Mouse (Mus musculus) kidney, embryonic 14.5 days (tissue): ENCODE measurements at regions not wholly inside any gene's neighbourhood (a gene's known extent, or its start where the extent isn't known, plus 50 kb on each side); places are given as distances from the start of the nearest gene placed in this dataset.
A peak's percentile ranks its signal among the peaks of the same experiment; 100 is the strongest.

Experiments used
- ATAC-seq: fragments of 200-750 bp; cut with Nextera tagmentation; 2 replicates; pipeline ENCODE4 v1.8.0; 2017; ENCODE audit warnings: moderate number of reproducible peaks, mild to moderate bottlenecking, moderate TSS enrichment, moderate library complexity; ENCODE audit not compliant: low FRiP score, low TSS enrichment
- H3K27ac ChIP-seq: fragments of 300-500 bp; sonication (generic); 2 replicates; pipeline ENCODE4 v1.5.1; 2014; ENCODE audit warnings: low read depth, mild to moderate bottlenecking, low read length, moderate library complexity, mixed read lengths
- H3K27me3 ChIP-seq: fragments of 300-500 bp; sonication (generic); 2 replicates; pipeline ENCODE4 v1.6.1; 2014; ENCODE audit warnings: mild to moderate bottlenecking, low read length; ENCODE audit not compliant: control insufficient read depth, insufficient read depth
- H3K36me3 ChIP-seq: fragments of 300-500 bp; sonication (generic); 2 replicates; pipeline ENCODE4 v1.6.1; 2014; ENCODE audit warnings: low read length, mixed read lengths; ENCODE audit not compliant: control insufficient read depth, insufficient read depth
- H3K4me1 ChIP-seq: fragments of 300-500 bp; sonication (generic); 2 replicates; pipeline ENCODE4 v1.6.1; 2014; ENCODE audit warnings: low read length, mixed read lengths; ENCODE audit not compliant: control insufficient read depth, insufficient read depth
- H3K4me2 ChIP-seq: fragments of 300-500 bp; sonication (generic); replicated peaks from 2 replicates; pipeline ENCODE4 v1.6.1; 2014; ENCODE audit warnings: low read depth, mild to moderate bottlenecking, low read length
- H3K4me3 ChIP-seq: fragments of 300-500 bp; sonication (generic); 2 replicates; pipeline ENCODE4 v1.5.1; 2014; ENCODE audit warnings: mild to moderate bottlenecking, low read length
- H3K9ac ChIP-seq: fragments of 300-500 bp; sonication (generic); 2 replicates; pipeline ENCODE4 v1.6.1; 2014; ENCODE audit warnings: low read depth, mild to moderate bottlenecking, low read length, moderate library complexity
- H3K9me3 ChIP-seq: fragments of 300-500 bp; sonication (generic); 2 replicates; pipeline ENCODE4 v1.6.1; 2016; ENCODE audit warnings: low read length; ENCODE audit not compliant: control insufficient read depth
- WGBS: fragments of 180-500 bp; shearing (Covaris S2); extraction: QIAGEN DNeasy Blood & Tissue Kit; methylation state at CpG from one replicate; pipeline ENCODE4 v1.1.7; 2014; 5-methylcytosine and 5-hydroxymethylcytosine counted together

GRCm38 (mm10) chr2:92739576-92739975 lies 140.1 kb downstream of the Chst1 start:
- Histone ChIP-seq H3K9me3 (no peaks in the 10 kb centered on the region), H3K27ac (no peak overlapping the region), H3K4me3 (no peak overlapping the region), H3K4me2 (no peak overlapping the region), H3K36me3 (no peaks in the 10 kb centered on the region), H3K27me3 (no peaks in the 10 kb centered on the region), H3K9ac (no peak overlapping the region), H3K4me1 (peaks cover 6% of the 10 kb centered on the region; the same call in 1 of the 2 replicates)
- no peak for ATAC-seq
- 69% methylated on average over 4 of the region's 4 CpGs for WGBS

DNA sequence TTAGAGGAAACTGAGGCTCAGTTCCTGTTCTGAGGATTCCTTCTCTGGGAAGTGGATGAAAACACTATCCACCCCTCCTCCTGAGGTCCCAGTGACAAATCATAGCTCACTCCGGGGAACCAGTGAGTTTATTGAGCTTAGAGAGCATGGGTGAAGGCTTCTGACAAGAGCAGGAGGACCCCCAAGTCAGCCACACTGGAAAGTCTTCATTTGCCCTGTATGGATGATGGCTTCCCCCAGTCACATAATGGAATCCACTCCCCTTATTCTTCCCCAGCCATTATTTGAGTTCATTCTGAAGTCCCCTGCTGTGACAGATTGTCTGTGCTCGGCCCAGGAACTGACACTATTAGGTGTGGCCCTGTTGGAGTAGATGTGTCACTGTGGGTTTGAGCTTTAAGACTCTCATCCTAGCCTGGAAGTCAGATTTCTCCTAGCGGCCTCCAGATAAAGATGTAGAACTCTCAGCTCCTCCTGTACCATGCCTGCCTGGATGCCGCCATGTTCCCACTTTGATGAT lies 141.3 kb downstream of the Chst1 start:
- 86% methylated on average over 4 of the region's 4 CpGs for WGBS
- no peaks in the 10 kb centered on the region for H3K27me3 ChIP-seq
- no peaks in the 10 kb centered on the region for H3K36me3 ChIP-seq
- peaks cover 6% of the 10 kb centered on the region; the same call in 1 of the 2 replicates for H3K4me1 ChIP-seq
- H3K27ac ChIP-seq, result no peak overlapping the region
- H3K4me3 ChIP-seq, result no peak overlapping the region
- no peak for ATAC-seq
- no peak overlapping the region for H3K9ac ChIP-seq
- H3K9me3 ChIP-seq, result no peaks in the 10 kb centered on the region
- H3K4me2 ChIP-seq, result no peak overlapping the region

DNA sequence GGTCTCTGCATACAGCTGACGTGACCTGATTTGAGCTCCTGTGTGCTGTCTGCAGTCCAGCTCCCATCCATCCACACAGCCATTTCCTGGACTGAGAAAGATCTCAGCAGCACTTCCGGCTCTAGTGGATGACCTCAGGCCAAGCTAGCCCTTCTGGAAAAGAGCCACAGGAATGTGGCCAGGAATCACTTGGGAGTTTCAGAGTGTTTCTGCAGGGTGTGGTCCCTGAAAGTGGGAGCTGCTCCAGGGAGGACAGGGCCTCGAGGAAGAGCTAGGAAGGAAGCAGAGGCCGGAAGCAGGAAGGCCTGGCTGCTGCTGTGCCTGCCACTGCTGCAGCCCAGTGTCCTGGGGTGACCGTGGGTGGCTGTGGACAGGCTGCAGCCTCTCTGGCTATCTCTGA lies 142.5 kb downstream of the Chst1 start:
- ATAC-seq, result peak; percentile 86
- H3K4me3 ChIP-seq, result no peak overlapping the region
- no peaks in the 10 kb centered on the region for H3K27me3 ChIP-seq
- no peak overlapping the region for H3K4me2 ChIP-seq
- WGBS, result 44% methylated on average over 5 of the region's 5 CpGs
- peaks cover 6% of the 10 kb centered on the region; the same call in 1 of the 2 replicates for H3K4me1 ChIP-seq
- H3K9ac ChIP-seq, result no peak overlapping the region
- H3K36me3 ChIP-seq, result no peaks in the 10 kb centered on the region
- no peaks in the 10 kb centered on the region for H3K9me3 ChIP-seq
- H3K27ac ChIP-seq, result peak overlapping the region; percentile 20; the same call in 1 of the 2 replicates

GRCm38 (mm10) chr2:92742671-92743070 lies 143.2 kb downstream of the Chst1 start:
- peak; percentile 30; the same call in 1 of the 2 replicates for ATAC-seq
- peak overlapping the region; percentile 20; the same call in 1 of the 2 replicates for H3K27ac ChIP-seq
- no peak overlapping the region for H3K4me2 ChIP-seq
- no peak overlapping the region for H3K4me3 ChIP-seq
- no peak overlapping the region for H3K9ac ChIP-seq
- peaks cover 6% of the 10 kb centered on the region; the same call in 1 of the 2 replicates for H3K4me1 ChIP-seq
- no peaks in the 10 kb centered on the region for H3K9me3 ChIP-seq
- H3K27me3 ChIP-seq, result no peaks in the 10 kb centered on the region
- H3K36me3 ChIP-seq, result no peaks in the 10 kb centered on the region

- H3K36me3 ChIP-seq, result no peaks in the 10 kb centered on the region
- H3K9ac ChIP-seq, result no peak overlapping the region
- H3K9me3 ChIP-seq, result no peaks in the 10 kb centered on the region
- H3K4me2 ChIP-seq, result no peak overlapping the region
- H3K27me3 ChIP-seq, result no peaks in the 10 kb centered on the region
- ATAC-seq, result no peak
- 39% methylated on average over 5 of the region's 5 CpGs for WGBS
- H3K27ac ChIP-seq, result peak overlapping the region; percentile 20; the same call in 1 of the 2 replicates
- H3K4me3 ChIP-seq, result no peak overlapping the region
- peaks cover 6% of the 10 kb centered on the region; the same call in 1 of the 2 replicates for H3K4me1 ChIP-seq
These were observed 143.6 kb downstream of the Chst1 start for GRCm38 (mm10) chr2:92743152-92743551.

DNA sequence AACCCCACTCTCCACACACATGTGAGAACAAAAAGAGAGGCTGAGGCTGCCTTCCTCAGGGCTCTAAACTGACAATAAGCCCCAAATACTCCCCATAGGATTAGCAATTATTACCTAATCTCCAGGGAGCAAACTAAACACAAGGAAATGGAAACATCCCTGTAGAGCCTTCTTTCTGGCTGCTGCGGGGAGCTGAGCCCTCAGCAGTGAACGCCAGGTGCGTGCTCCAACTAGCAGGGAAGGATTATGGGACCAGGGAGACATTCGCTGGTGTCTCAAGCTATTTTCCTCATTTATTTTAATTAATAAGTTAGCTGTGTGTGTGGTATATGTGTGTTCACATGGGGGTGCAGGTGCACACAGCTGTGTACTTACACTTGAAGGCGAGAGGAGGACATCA lies 144.4 kb downstream of the Chst1 start:
- H3K36me3 ChIP-seq, result no peaks in the 10 kb centered on the region
- no peak for ATAC-seq

GRCm38 (mm10) chr2:92747406-92747805 lies 147.9 kb downstream of the Chst1 start:
- Histone ChIP-seq H3K9ac (no peak overlapping the region), H3K27ac (no peak overlapping the region), H3K36me3 (no peaks in the 10 kb centered on the region), H3K27me3 (no peaks in the 10 kb centered on the region), H3K4me1 (peaks cover 11% of the 10 kb centered on the region; the same call in 1 of the 2 replicates), H3K4me2 (no peak overlapping the region), H3K4me3 (no peak overlapping the region), H3K9me3 (no peaks in the 10 kb centered on the region)
- WGBS, result 67% methylated on average over 2 of the region's 2 CpGs
- ATAC-seq, result no peak

More for the DNA sequence above, 144.4 kb downstream of the Chst1 start:
- WGBS, result 70% methylated on average over 5 of the region's 5 CpGs
- Histone ChIP-seq H3K9ac (no peak overlapping the region), H3K27ac (no peak overlapping the region), H3K4me2 (no peak overlapping the region), H3K27me3 (no peaks in the 10 kb centered on the region), H3K4me3 (no peak overlapping the region), H3K4me1 (peaks cover 6% of the 10 kb centered on the region; the same call in 1 of the 2 replicates), H3K9me3 (no peaks in the 10 kb centered on the region)

GRCm38 (mm10) chr2:92750116-92750515 lies 150.6 kb downstream of the Chst1 start:
- no peaks in the 10 kb centered on the region for H3K36me3 ChIP-seq
- no peaks in the 10 kb centered on the region for H3K27me3 ChIP-seq
- H3K9ac ChIP-seq, result no peak overlapping the region
- no peaks in the 10 kb centered on the region for H3K9me3 ChIP-seq
- 0 out of 2 replicates have a peak, but pooled peaks have one; percentile 20 for ATAC-seq
- 0 out of 2 replicates have a peak, but pooled peaks cover 5% of the 10 kb centered on the region for H3K4me1 ChIP-seq
- no peak overlapping the region for H3K4me2 ChIP-seq
- H3K4me3 ChIP-seq, result no peak overlapping the region
- H3K27ac ChIP-seq, result no peak overlapping the region; the same call in 1 of the 2 replicates
- 48% methylated on average over 4 of the region's 4 CpGs for WGBS

- Histone ChIP-seq H3K4me1 (0 out of 2 replicates have a peak, but pooled peaks cover 5% of the 10 kb centered on the region), H3K27me3 (no peaks in the 10 kb centered on the region), H3K9me3 (no peaks in the 10 kb centered on the region), H3K4me3 (no peak overlapping the region), H3K36me3 (no peaks in the 10 kb centered on the region), H3K27ac (no peak overlapping the region; the same call in 1 of the 2 replicates), H3K4me2 (no peak overlapping the region), H3K9ac (no peak overlapping the region)
- 26% methylated on average over 4 of the region's 4 CpGs for WGBS
- ATAC-seq, result peak; percentile 60
These were observed 151.2 kb downstream of the Chst1 start for GRCm38 (mm10) chr2:92750672-92751071.
